Mouse (Mus musculus) G1E (cell line): ENCODE measurements around the gene Tm6sf1. TPM values are rescaled to one million over a fixed set of nuclear protein-coding genes. Genes with fewer than 3 reads are reported as not detected.

Experiments
- ATAC-seq: 2 replicates; pipeline ENCODE4 v1.8.0; 2016; ENCODE audit warnings: mild to moderate bottlenecking; ENCODE audit not compliant: insufficient number of reproducible peaks, poor library complexity, low FRiP score, severe bottlenecking; ENCODE audit errors: extremely low read depth
- DNase-seq: peaks from one replicate; pipeline ENCODE4 v3.0.0; 2012; ENCODE audit warnings: low spot score
- H3K27me3 ChIP-seq: 2 replicates; pipeline ENCODE4 v1.6.1; 2012; ENCODE audit warnings: mild to moderate bottlenecking, low read length, inconsistent platforms; ENCODE audit not compliant: insufficient read depth
- H3K36me3 ChIP-seq: replicated peaks from 2 replicates; pipeline ENCODE3; 2012; ENCODE audit warnings: mild to moderate bottlenecking, inconsistent platforms
- H3K4me1 ChIP-seq: 2 replicates; pipeline ENCODE4 v1.6.1; 2012; ENCODE audit warnings: low read depth, low read length, inconsistent platforms, mixed read lengths; ENCODE audit not compliant: insufficient read depth
- H3K4me3 ChIP-seq: 2 replicates; pipeline ENCODE4 v1.5.1; 2012; ENCODE audit warnings: low read depth, mild to moderate bottlenecking, inconsistent platforms, low read length, moderate library complexity, mixed read lengths
- H3K9me3 ChIP-seq: replicated peaks from 2 replicates; pipeline ENCODE4 v1.6.1; 2012; ENCODE audit warnings: inconsistent platforms
- CTCF ChIP-seq: IDR thresholded peaks from 2 replicates; pipeline ENCODE4 v1.5.1; 2012; ENCODE audit warnings: low read depth, low read length, inconsistent platforms, mixed read lengths
- GATA1 ChIP-seq: IDR thresholded peaks from 2 replicates; pipeline ENCODE4 v1.6.1; 2012; ENCODE audit warnings: borderline replicate concordance, low read length, inconsistent platforms, mixed read lengths
- GATA2 ChIP-seq: IDR thresholded peaks from 2 replicates; pipeline ENCODE4 v1.6.1; 2012; ENCODE audit warnings: low read depth, low read length, inconsistent platforms, borderline replicate concordance
- POLR2AphosphoS5 ChIP-seq: IDR thresholded peaks from 2 replicates; pipeline ENCODE4 v1.6.1; 2012; ENCODE audit warnings: low read depth, low read length, inconsistent platforms; ENCODE audit not compliant: insufficient replicate concordance
- TAL1 ChIP-seq: conservative IDR thresholded peaks from 2 replicates; pipeline ENCODE4 v1.6.1; 2012; ENCODE audit warnings: low read depth, low read length, inconsistent platforms, mixed read lengths
- polyA plus RNA-seq: library from polyadenylated mRNA; stranded (reverse); fragments of >175 nt; gene quantifications from 2 replicates; pipeline ENCODE4 v1.2.3, GENCODE M21; 2012
- total RNA-seq, 2 experiments: library from RNA; stranded (forward) in 1 of 2; stranded (reverse) in 1 of 2; fragments of 200-1000 nt in 1 of 2; fragments of >200 nt in 1 of 2; fragmentation: Nextera tagmentation in 1 of 2; gene quantifications; 2 replicates each; pipeline ENCODE4 v1.2.3; 2014 to 2017

The Tm6sf1 gene
- total and polyA plus RNA-seq, 3 experiments, result 0.11 TPM; not detected in 2

DNA sequence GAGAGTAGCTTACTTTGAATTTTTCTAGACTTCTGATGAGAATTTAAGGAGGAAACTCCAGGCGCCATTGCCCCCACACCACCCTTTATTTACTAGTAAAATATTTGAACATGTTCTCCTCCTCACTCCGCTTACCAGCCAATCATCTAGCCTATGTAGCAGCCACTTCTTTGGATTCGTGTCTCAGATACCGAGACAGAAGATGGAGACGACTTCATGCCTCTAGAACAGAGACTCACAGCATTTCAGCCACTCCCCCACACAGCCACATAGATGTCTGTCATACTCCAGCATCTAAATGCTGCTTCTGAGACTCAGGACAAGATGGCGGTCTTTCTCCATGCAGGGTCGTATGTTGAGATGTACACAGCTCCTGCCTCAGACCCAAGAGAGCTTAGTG, 16.7 kb upstream of the Tm6sf1 start:
- Histone ChIP-seq H3K9me3 (no peaks in the 10 kb centered on the region), H3K36me3 (no peaks in the 10 kb centered on the region), H3K4me1 (no peaks in the 10 kb centered on the region), H3K27me3 (peaks cover 23% of the 10 kb centered on the region), H3K4me3 (no peak overlapping the region)
- TF ChIP-seq GATA2 (no peak), GATA1 (no peak), TAL1 (no peak), CTCF (no peak), POLR2AphosphoS5 (no peak)
- no peak for DNase-seq
- no peak for ATAC-seq

DNA sequence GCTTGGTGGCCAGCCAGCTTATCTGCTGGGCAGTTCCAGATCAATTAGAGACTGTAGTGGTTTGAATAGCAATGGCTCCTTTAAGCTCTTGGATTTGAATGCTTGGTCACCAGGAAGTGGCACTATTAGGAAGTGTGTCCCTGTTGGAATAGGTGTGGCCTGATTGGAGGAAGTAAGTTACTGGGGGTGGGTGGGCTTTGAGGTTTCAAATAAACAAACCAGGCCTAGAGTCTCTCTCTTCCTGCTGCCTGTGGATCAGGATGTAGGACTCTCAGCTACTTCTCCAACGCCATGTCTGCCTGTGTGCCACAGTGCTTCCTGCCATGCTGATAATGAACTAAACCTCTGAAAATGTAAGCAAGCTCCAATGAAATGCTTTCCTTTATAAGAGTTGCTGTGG, 15.8 kb upstream of the Tm6sf1 start:
- TF ChIP-seq GATA2 (no peak), TAL1 (no peak), POLR2AphosphoS5 (no peak), GATA1 (no peak), CTCF (no peak)
- H3K9me3 ChIP-seq, result no peaks in the 10 kb centered on the region
- H3K27me3 ChIP-seq, result peaks cover 27% of the 10 kb centered on the region
- ATAC-seq (no peak), DNase-seq (no peak)
- no peak overlapping the region for H3K4me3 ChIP-seq
- H3K4me1 ChIP-seq, result no peaks in the 10 kb centered on the region
- no peaks in the 10 kb centered on the region for H3K36me3 ChIP-seq

DNA sequence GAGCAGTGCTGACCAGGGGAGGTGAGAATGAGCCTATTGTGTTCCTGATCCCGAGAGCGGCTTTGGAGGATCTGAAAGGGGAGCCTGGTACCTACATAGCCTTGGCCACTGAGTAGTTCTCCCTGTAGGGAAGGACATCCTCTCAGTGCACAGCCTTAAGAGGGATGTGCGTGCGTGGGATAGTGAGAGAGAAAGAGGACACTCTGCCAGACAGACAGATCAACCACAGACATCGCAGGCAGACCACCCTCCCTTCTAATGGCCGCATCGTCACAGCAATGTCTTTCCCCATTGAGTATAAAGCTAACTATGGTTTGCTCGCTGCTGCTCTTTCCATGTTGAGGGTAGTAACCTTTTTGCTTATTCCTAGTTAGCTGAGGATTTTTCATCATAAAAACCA, 14.9 kb upstream of the Tm6sf1 start:
- no peak for DNase-seq
- no peak for TF ChIP-seq GATA1
- no peak for TF ChIP-seq POLR2AphosphoS5
- no peak for TF ChIP-seq CTCF
- TF ChIP-seq TAL1, result no peak
- no peak for TF ChIP-seq GATA2
- Histone ChIP-seq H3K4me3 (no peak overlapping the region), H3K36me3 (no peaks in the 10 kb centered on the region), H3K9me3 (no peaks in the 10 kb centered on the region), H3K4me1 (no peaks in the 10 kb centered on the region), H3K27me3 (peaks cover 27% of the 10 kb centered on the region)
- no peak for ATAC-seq

GRCm38 (mm10) chr7:81844801-81845200, 14.0 kb upstream of the Tm6sf1 start:
- Histone ChIP-seq H3K4me3 (no peak overlapping the region), H3K36me3 (no peaks in the 10 kb centered on the region), H3K4me1 (no peaks in the 10 kb centered on the region), H3K27me3 (peaks cover 27% of the 10 kb centered on the region), H3K9me3 (no peaks in the 10 kb centered on the region)
- ATAC-seq (no peak), DNase-seq (no peak)
- TF ChIP-seq CTCF, result no peak
- TF ChIP-seq POLR2AphosphoS5, result no peak
- TF ChIP-seq GATA2, result no peak
- TF ChIP-seq TAL1, result no peak

DNA sequence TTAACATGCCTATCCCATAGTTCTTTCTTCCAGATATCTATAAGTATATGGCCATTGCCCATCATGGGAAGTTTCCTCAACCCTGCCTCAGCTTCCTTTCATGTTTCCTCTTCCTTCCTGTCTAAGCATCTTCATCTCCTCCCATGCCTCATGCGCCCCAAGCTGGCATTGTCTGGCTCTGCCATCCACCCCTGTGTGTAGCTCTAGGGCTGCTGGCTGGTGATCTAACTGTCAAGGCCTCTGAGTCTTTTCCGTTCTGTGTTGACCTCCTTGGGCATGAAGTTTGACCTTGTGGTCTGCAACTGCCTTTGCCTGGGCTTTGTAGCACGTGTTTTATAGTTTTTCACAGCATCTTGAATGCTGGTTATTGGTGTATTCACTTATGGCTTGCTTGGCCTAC, 13.5 kb upstream of the Tm6sf1 start:
- Histone ChIP-seq H3K36me3 (no peaks in the 10 kb centered on the region), H3K27me3 (peaks cover 25% of the 10 kb centered on the region), H3K4me3 (no peak overlapping the region), H3K9me3 (no peaks in the 10 kb centered on the region), H3K4me1 (no peaks in the 10 kb centered on the region)
- ATAC-seq (no peak), DNase-seq (no peak)
- TF ChIP-seq CTCF, result no peak
- TF ChIP-seq GATA2, result no peak
- no peak for TF ChIP-seq TAL1
- no peak for TF ChIP-seq GATA1
- TF ChIP-seq POLR2AphosphoS5, result no peak

GRCm38 (mm10) chr7:81846008-81846407, 12.8 kb upstream of the Tm6sf1 start:
- Histone ChIP-seq H3K27me3 (peaks cover 18% of the 10 kb centered on the region), H3K36me3 (no peaks in the 10 kb centered on the region), H3K4me1 (no peaks in the 10 kb centered on the region), H3K9me3 (no peaks in the 10 kb centered on the region), H3K4me3 (no peak overlapping the region)
- no peak for ATAC-seq
- DNase-seq, result no peak
- no peak for TF ChIP-seq TAL1
- no peak for TF ChIP-seq POLR2AphosphoS5
- no peak for TF ChIP-seq GATA2

- peaks cover 11% of the 10 kb centered on the region; the same call in 1 of the 2 replicates for H3K27me3 ChIP-seq
- no peak overlapping the region for H3K4me3 ChIP-seq
- DNase-seq, result no peak
- H3K4me1 ChIP-seq, result no peaks in the 10 kb centered on the region
- ATAC-seq, result no peak
- H3K36me3 ChIP-seq, result no peaks in the 10 kb centered on the region
- no peaks in the 10 kb centered on the region for H3K9me3 ChIP-seq
- TF ChIP-seq TAL1 (no peak), GATA2 (no peak), CTCF (no peak), GATA1 (no peak), POLR2AphosphoS5 (no peak)
Measured at GRCm38 (mm10) chr7:81847010-81847409, 11.8 kb upstream of the Tm6sf1 start.
